8 mouse cellular contexts compared by ENCODE assay signal in the genomic region with DNA sequence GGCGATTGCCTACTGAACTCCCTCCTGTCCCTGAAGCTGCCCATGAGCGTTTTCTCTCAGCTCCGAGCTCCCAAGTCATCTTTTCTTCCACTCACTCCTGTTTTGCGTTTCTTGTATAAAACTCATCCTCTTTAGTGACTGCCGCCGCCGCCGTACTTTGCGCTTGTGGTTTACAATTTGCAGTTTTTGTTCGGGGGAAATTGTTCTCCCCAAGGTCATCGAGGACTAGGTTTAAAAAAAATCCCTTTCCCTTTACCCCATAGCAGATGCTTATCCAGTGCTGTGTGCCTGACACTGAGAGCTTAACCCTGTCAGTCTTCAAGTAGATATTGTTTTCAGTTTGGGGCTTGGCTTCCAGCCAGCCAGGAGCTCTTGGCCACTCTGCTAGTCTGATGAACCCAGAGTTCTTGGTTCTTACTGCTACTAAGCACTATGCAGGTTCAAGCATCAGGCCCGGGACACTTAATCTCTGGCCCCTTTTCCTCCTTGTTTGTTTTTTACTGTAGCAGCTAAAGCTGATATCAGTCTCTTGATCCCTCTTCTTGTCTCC. TPM values are rescaled to one million over a fixed set of nuclear protein-coding genes. Genes with fewer than 3 reads are reported as not detected.
A peak's percentile ranks its signal among the peaks of the same experiment; 100 is the strongest.
DNase-seq lines count a peak whose midpoint lies in the region; ATAC-seq and TF ChIP-seq lines count a peak whose summit lies in the region.

No protein-coding gene starts in this region.

- no peaks in the 10 kb centered on the region for H3K36me3 ChIP-seq in macrophage (ENCODE audit: inconsistent target)

- DNase-seq in left cerebral cortex, adult 2 months (ENCODE audit: extremely low spot score in 1 of 2, low spot score in 2 of 2): no peak
- no peak for DNase-seq in left cerebral cortex, adult 8-10 months (ENCODE audit: low spot score in 2 of 2)
- no peak for DNase-seq in right cerebral cortex, postnatal 25 days
- DNase-seq in testis, postnatal 14 days (ENCODE audit: low spot score): no peak
- no peak for DNase-seq in gastrocnemius, postnatal 10 days

- no peak for TF ChIP-seq CTCF in left cerebral cortex, adult 2 months (IDR thresholded peaks at IDR 0.05)
- TF ChIP-seq CTCF in cortical plate, adult 2 months (IDR thresholded peaks at IDR 0.05; ENCODE audit: extremely low read depth, insufficient read depth, low read length): no peak

- H3K79me2 ChIP-seq in macrophage (ENCODE audit: inconsistent target): no peaks in the 10 kb centered on the region

- no peaks in the 10 kb centered on the region for H3K4me1 ChIP-seq in cortical plate, adult 2 months (ENCODE audit: control insufficient read depth, insufficient read depth, low read length)

- peak overlapping the region; percentile 80 for H3K4me3 ChIP-seq in left cerebral cortex, adult 2 months
- peak overlapping the region; percentile 49 for H3K4me3 ChIP-seq in cortical plate, adult 2 months (ENCODE audit: insufficient read depth, low read length)
- H3K4me3 ChIP-seq in macrophage (ENCODE audit: inconsistent target): peak overlapping the region; percentile 37; the same call in 1 of the 2 replicates

- intact Hi-C loops in left cerebral cortex, adult 2 months (cut with DNase I): no loop called here

- peak; percentile 2 for ATAC-seq in inflammation-experienced regulatory T-cells, adult 6 months

- TF ChIP-seq POLR2A in cortical plate, adult 2 months (IDR thresholded peaks at IDR 0.05; ENCODE audit: extremely low read depth, insufficient read depth, low read length): no peak

- 4% methylated on average over 12 of the region's 12 CpGs for WGBS in macrophage (ENCODE audit: missing documents)

- H3K27ac ChIP-seq in left cerebral cortex, adult 2 months: peak overlapping the region; percentile 72
- H3K27ac ChIP-seq in cortical plate, adult 2 months (ENCODE audit: insufficient read depth, low read length): peak overlapping the region; percentile 33
- no peak overlapping the region for H3K27ac ChIP-seq in macrophage

RNA-seq across cellular contexts. Expression of a gene that starts 1.1 kb away (rescaled TPM):
- total RNA-seq in left cerebral cortex, adult 2 months (2021): 1 to 10 TPM; 6.6 to 7.1 TPM
- 1 to 10 TPM; 9.0 to 9.9 (median 9.5) TPM for total RNA-seq in left cerebral cortex, adult 8-10 months (2022)
- 10.4 and 11.9 TPM in 2 replicates for polyA plus RNA-seq in cortical plate, adult 2 months (2012; rRNA removed)
- polyA plus RNA-seq in inflammation-experienced regulatory T-cells, adult 6 months (2017; shearing (Covaris generic)): under 1 TPM; 0.28 to 0.87 (median 0.37) TPM
- total RNA-seq in macrophage (2018; cell fraction: chromatin; rRNA removed): under 1 TPM in 11 of 26 experiments, not detected in 15; 0.12 to 0.55 (median 0.26) TPM
- total RNA-seq in macrophage (2018; cell fraction: cytosol; rRNA removed): under 1 TPM in 23 of 26 experiments, not detected in 3; 0.03 to 0.92 (median 0.59) TPM
- total RNA-seq in macrophage (2018; cell fraction: nucleus; rRNA removed): under 1 TPM in 18 of 26 experiments, not detected in 8; 0.12 to 0.94 (median 0.33) TPM
- polyA plus RNA-seq in macrophage (2018): 0.29 to 0.36 TPM (median 0.32 TPM) in 3 replicates
- 1 to 10 TPM in 1 of 2 experiments, under 1 TPM in 1; 0.97 to 1.3 TPM for total RNA-seq in gastrocnemius, postnatal 10 days (2021)

RNA-seq across cellular contexts. Expression of a gene that starts 56.8 kb away (rescaled TPM):
- total RNA-seq in left cerebral cortex, adult 2 months (2021): 10 to 100 TPM; 17.5 to 19.9 TPM
- 10 to 100 TPM; 15.3 to 18.6 (median 16.3) TPM for total RNA-seq in left cerebral cortex, adult 8-10 months (2022)
- polyA plus RNA-seq in cortical plate, adult 2 months (2012; rRNA removed): 12.7 and 13.0 TPM in 2 replicates
- 10 to 100 TPM in 2 of 3 experiments, 1 to 10 TPM in 1; 6.9 to 10.5 (median 10.4) TPM for polyA plus RNA-seq in inflammation-experienced regulatory T-cells, adult 6 months (2017; shearing (Covaris generic))
- total RNA-seq in macrophage (2018; cell fraction: chromatin; rRNA removed): 10 to 100 TPM in 23 of 26 experiments, 1 to 10 TPM in 3; 5.9 to 29.1 (median 18.1) TPM
- total RNA-seq in macrophage (2018; cell fraction: cytosol; rRNA removed): 1 to 10 TPM; 1.6 to 4.6 (median 2.8) TPM
- 10 to 100 TPM in 12 of 26 experiments, 1 to 10 TPM in 14; 4.2 to 29.9 (median 9.6) TPM for total RNA-seq in macrophage (2018; cell fraction: nucleus; rRNA removed)
- 2.5 to 4.3 TPM (median 2.5 TPM) in 3 replicates for polyA plus RNA-seq in macrophage (2018)
- 10 to 100 TPM in 1 of 2 experiments, 1 to 10 TPM in 1; 9.5 to 10.2 TPM for total RNA-seq in gastrocnemius, postnatal 10 days (2021)

RNA-seq across cellular contexts. Expression of a gene that starts 56.9 kb away (rescaled TPM):
- total RNA-seq in left cerebral cortex, adult 2 months (2021): 10 to 100 TPM; 21.1 to 27.2 TPM
- total RNA-seq in left cerebral cortex, adult 8-10 months (2022): 10 to 100 TPM; 18.7 to 25.3 (median 22.8) TPM
- 38.6 and 38.7 TPM in 2 replicates for polyA plus RNA-seq in cortical plate, adult 2 months (2012; rRNA removed)
- polyA plus RNA-seq in inflammation-experienced regulatory T-cells, adult 6 months (2017; shearing (Covaris generic)): 10 to 100 TPM; 38.9 to 47.2 (median 43.2) TPM
- total RNA-seq in macrophage (2018; cell fraction: chromatin; rRNA removed): 1 to 10 TPM in 22 of 26 experiments, not detected in 4; 1.3 to 8.6 (median 4.2) TPM
- 10 to 100 TPM in 25 of 26 experiments, 1 to 10 TPM in 1; 9.5 to 20.5 (median 13.6) TPM for total RNA-seq in macrophage (2018; cell fraction: cytosol; rRNA removed)
- 1 to 10 TPM in 25 of 26 experiments, not detected in 1; 1.5 to 9.0 (median 4.2) TPM for total RNA-seq in macrophage (2018; cell fraction: nucleus; rRNA removed)
- 17.2 to 32.7 TPM (median 31.5 TPM) in 3 replicates for polyA plus RNA-seq in macrophage (2018)
- 10 to 100 TPM; 13.3 to 14.2 TPM for total RNA-seq in gastrocnemius, postnatal 10 days (2021)
